ENCODE assay signal across 1 mouse cellular context in genomic region chr15:97907801-97908751, GRCm38 (mm10).
TF ChIP-seq lines count a peak whose summit lies in the region.

No protein-coding gene starts in this region.

TF ChIP-seq in CH12.LX, 34 proteins besides CTCF, POLR2A, EP300 and RAD21 (continued from another document):
- peak; percentile 57; the same call in 1 of the 2 replicates for TF ChIP-seq MXI1 (IDR thresholded peaks at IDR 0.05; ENCODE audit: low read depth, low read length)
